8 mouse cellular contexts compared by ENCODE assay signal in genomic region chr16:37808866-37809622, GRCm38 (mm10). TPM values are rescaled to one million over a fixed set of nuclear protein-coding genes. Genes with fewer than 3 reads are reported as not detected.
DNase-seq lines count a peak whose midpoint lies in the region; ATAC-seq and TF ChIP-seq lines count a peak whose summit lies in the region.

No protein-coding gene starts in this region.

- no peak for TF ChIP-seq POLR2A in kidney, adult 2 months (IDR thresholded peaks at IDR 0.05; ENCODE audit: low read depth, low read length)

- no peak for ATAC-seq in heart, embryonic 12.5 days (ENCODE audit: insufficient number of reproducible peaks, low FRiP score)
- ATAC-seq in limb, embryonic 12.5 days (ENCODE audit: insufficient number of reproducible peaks, insufficient read depth, low FRiP score, low TSS enrichment, low read depth), result no peak; the same call in 1 of the 2 replicates

- H3K4me3 ChIP-seq in kidney, adult 2 months (ENCODE audit: insufficient read depth, low read depth, low read length), result no peak overlapping the region
- H3K4me3 ChIP-seq in heart, embryonic 12.5 days, result no peak overlapping the region
- no peak overlapping the region for H3K4me3 ChIP-seq in limb, embryonic 12.5 days (replicated peaks)

- H3K36me3 ChIP-seq in kidney, adult 2 months (ENCODE audit: control insufficient read depth, insufficient read depth, low read length), result no peaks in the 10 kb centered on the region
- peaks cover 50% of the 10 kb centered on the region for H3K36me3 ChIP-seq in heart, embryonic 12.5 days
- H3K36me3 ChIP-seq in limb, embryonic 12.5 days, result peaks cover 48% of the 10 kb centered on the region

- no peak overlapping the region for H3K9ac ChIP-seq in heart, embryonic 12.5 days
- H3K9ac ChIP-seq in limb, embryonic 12.5 days (replicated peaks), result no peak overlapping the region

- H3K27me3 ChIP-seq in kidney, adult 2 months (replicated peaks; ENCODE audit: control insufficient read depth, insufficient read depth, low read length), result no peaks in the 10 kb centered on the region
- no peaks in the 10 kb centered on the region for H3K27me3 ChIP-seq in heart, embryonic 12.5 days (replicated peaks)
- no peaks in the 10 kb centered on the region for H3K27me3 ChIP-seq in limb, embryonic 12.5 days

- no peak for TF ChIP-seq CTCF in kidney, adult 2 months (conservative IDR thresholded peaks at IDR 0.05; ENCODE audit: insufficient read depth, insufficient read length, low read depth, low read length)

- H3K27ac ChIP-seq in kidney, adult 2 months (ENCODE audit: insufficient read depth, low read depth, low read length), result peak overlapping the region; percentile 42
- peak overlapping the region; percentile 91 for H3K27ac ChIP-seq in heart, embryonic 12.5 days (ENCODE audit: poor library complexity, severe bottlenecking)
- peak overlapping the region; percentile 78 for H3K27ac ChIP-seq in limb, embryonic 12.5 days

- H3K4me1 ChIP-seq in kidney, adult 2 months (ENCODE audit: control insufficient read depth, insufficient read depth, low read length), result peaks cover 16% of the 10 kb centered on the region
- H3K4me1 ChIP-seq in heart, embryonic 12.5 days (replicated peaks), result peaks cover 64% of the 10 kb centered on the region
- peaks cover 54% of the 10 kb centered on the region for H3K4me1 ChIP-seq in limb, embryonic 12.5 days (replicated peaks)

- peak; percentile 51 for DNase-seq in kidney, adult 2 months
- DNase-seq in kidney, adult 18-20 months, result no peak
- DNase-seq in retina, embryonic 14.5 days (ENCODE audit: low spot score), result peak; percentile 65
- DNase-seq in left cerebral cortex, adult 18-20 months (ENCODE audit: low spot score in 2 of 2), result no peak
- DNase-seq in adrenal gland, adult 8-10 months, result no peak
- no peak for DNase-seq in layer of hippocampus, adult 11-12 months (ENCODE audit: low spot score)

- H3K9me3 ChIP-seq in heart, embryonic 12.5 days (replicated peaks), result peaks cover 6% of the 10 kb centered on the region; the same call in 1 of the 2 replicates
- peaks cover 8% of the 10 kb centered on the region; the same call in 1 of the 2 replicates for H3K9me3 ChIP-seq in limb, embryonic 12.5 days

- WGBS in kidney, adult 2 months, result 50% methylated on average over 10 of the region's 10 CpGs
- 38% methylated on average over 10 of the region's 10 CpGs for WGBS in heart, embryonic 12.5 days
- WGBS in limb, embryonic 12.5 days, result 42% methylated on average over 10 of the region's 10 CpGs

- 0 out of 2 replicates have a peak overlapping the region, but pooled peaks have one; percentile 16 for H3K4me2 ChIP-seq in heart, embryonic 12.5 days
- H3K4me2 ChIP-seq in limb, embryonic 12.5 days, result no peak overlapping the region; the same call in 1 of the 2 replicates

RNA-seq across cellular contexts. Expression of gene Fstl1, which starts 32.4 kb away (rescaled TPM):
- 21.3 and 25.8 TPM in 2 replicates for polyA plus RNA-seq in kidney, adult 2 months (2012; rRNA removed)
- polyA plus RNA-seq in heart, embryonic 12.5 days (2016; fragmentation: Nextera tagmentation; extraction: Ambion mirVana), result 558 and 559 TPM in 2 replicates
- 385 and 432 TPM in 2 replicates for polyA plus RNA-seq in limb, embryonic 12.5 days (2016; fragmentation: Nextera tagmentation; extraction: Ambion mirVana)
- 10 to 100 TPM; 27.6 to 27.9 TPM for total RNA-seq in left cerebral cortex, adult 18-20 months (2021)
- total RNA-seq in adrenal gland, adult 8-10 months (2022), result 10 to 100 TPM; 21.2 to 45.6 (median 33.8) TPM

RNA-seq across cellular contexts. Expression of gene Gm36028, which starts 51.9 kb away (rescaled TPM):
- polyA plus RNA-seq in kidney, adult 2 months (2012; rRNA removed), result 1.5 and 1.8 TPM in 2 replicates
- polyA plus RNA-seq in heart, embryonic 12.5 days (2016; fragmentation: Nextera tagmentation; extraction: Ambion mirVana), result 0.51 and 0.89 TPM in 2 replicates
- 0.19 TPM in 2 replicates for polyA plus RNA-seq in limb, embryonic 12.5 days (2016; fragmentation: Nextera tagmentation; extraction: Ambion mirVana)
- total RNA-seq in left cerebral cortex, adult 18-20 months (2021), result not detected
- under 1 TPM in 2 of 4 experiments, not detected in 2; 0.29 to 0.75 TPM for total RNA-seq in adrenal gland, adult 8-10 months (2022)

RNA-seq across cellular contexts. Expression of gene Lrrc58, which starts 59.1 kb away (rescaled TPM):
- polyA plus RNA-seq in kidney, adult 2 months (2012; rRNA removed), result 23.3 and 25.9 TPM in 2 replicates
- polyA plus RNA-seq in heart, embryonic 12.5 days (2016; fragmentation: Nextera tagmentation; extraction: Ambion mirVana), result 53.6 and 56.5 TPM in 2 replicates
- polyA plus RNA-seq in limb, embryonic 12.5 days (2016; fragmentation: Nextera tagmentation; extraction: Ambion mirVana), result 66.7 and 71.9 TPM in 2 replicates
- total RNA-seq in left cerebral cortex, adult 18-20 months (2021), result 10 to 100 TPM; 93.4 to 97.3 TPM
- total RNA-seq in adrenal gland, adult 8-10 months (2022), result 100 to 1,000 TPM; 130 to 206 (median 160) TPM

Comparison
In these comparisons a context has a peak if more than half of its experiments do, and no peak if none do; other contexts are left out.
1. DNase-seq: peak in kidney, adult 2 months (single experiment) and retina, embryonic 14.5 days (single experiment); none in kidney, adult 18-20 months (single experiment), left cerebral cortex, adult 18-20 months (0 of 2), adrenal gland, adult 8-10 months (single experiment) and layer of hippocampus, adult 11-12 months (single experiment).
2. RNA of gene Fstl1, which starts 32.4 kb away (polyA plus RNA-seq): 558 to 559 TPM in heart, embryonic 12.5 days and 385 to 432 TPM in limb, embryonic 12.5 days; 21.3 to 25.8 TPM in kidney, adult 2 months; every median in the first group is over 10 times any median in the second.
3. Peak in every context shown above with its lines, with median percentiles within 50 percentile points of each other: H3K27ac ChIP-seq.